Mouse (Mus musculus): ENCODE data around the gene Dscaml1. TPM values are rescaled to one million over a fixed set of nuclear protein-coding genes. Genes with fewer than 3 reads are reported as not detected.

Gene Dscaml1
- polyA plus RNA-seq (2015; fragmentation: Nextera tagmentation; extraction: Ambion mirVana) = 22.3 and 23.5 TPM in 2 replicates

DNA sequence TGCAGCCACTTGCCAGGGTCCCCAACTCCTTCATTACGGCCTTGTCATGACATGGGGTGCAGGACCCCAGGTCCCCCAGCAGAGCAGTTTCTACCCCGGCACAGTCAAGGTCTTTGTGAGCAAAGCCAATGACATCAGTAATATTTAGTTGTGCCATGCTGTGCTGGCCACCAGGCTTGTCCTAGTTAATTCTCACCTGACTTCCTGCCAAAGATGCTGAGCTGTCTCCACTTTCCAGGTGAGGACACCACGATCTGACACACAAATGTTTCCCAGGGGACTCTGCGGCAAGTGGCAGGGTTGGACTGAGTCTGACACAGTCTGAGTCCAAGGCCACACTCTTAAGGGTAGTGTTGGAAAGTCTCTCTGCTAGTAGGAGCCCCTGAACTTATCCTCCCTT, at the start of gene Dscaml1:
Gene Dscaml1 (plus strand): TSS at position 173 of the 400 bp plus-strand sequence.
- no peak within 1 kb of the TSS for H3K4me3 ChIP-seq
- no peak within 1 kb of the TSS for H3K9ac ChIP-seq (replicated peaks)

DNA sequence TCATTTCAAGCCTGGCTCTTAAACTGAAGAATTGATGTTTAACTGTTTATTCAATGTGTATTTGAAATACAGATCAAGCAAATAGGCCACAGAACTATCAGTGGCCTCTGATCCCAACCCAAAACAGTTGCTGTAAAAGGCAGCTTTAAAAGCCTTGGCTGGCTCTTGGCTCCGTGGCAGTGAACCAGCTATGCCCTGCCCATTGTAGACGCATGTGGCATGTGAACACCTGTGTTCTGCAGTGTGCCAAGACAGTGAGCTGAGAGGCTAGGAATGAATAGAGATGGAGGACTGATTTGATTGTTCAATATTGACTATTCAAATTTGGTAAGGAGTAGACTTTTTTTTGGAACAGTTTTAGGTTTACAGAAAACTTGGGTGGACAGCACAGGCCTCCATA, 49.5 kb upstream of the Dscaml1 start:
- H3K9me3 ChIP-seq = no peaks in the 10 kb centered on the region
- H3K9ac ChIP-seq (replicated peaks) = no peak overlapping the region
- no peak overlapping the region for H3K4me3 ChIP-seq
- no peak for ATAC-seq (replicated peaks)
- WGBS = 61% methylated on average over 2 of the region's 2 CpGs
- no peaks in the 10 kb centered on the region for H3K36me3 ChIP-seq
- H3K27ac ChIP-seq (replicated peaks) = no peak overlapping the region
- no peaks in the 10 kb centered on the region for H3K27me3 ChIP-seq
- no peak overlapping the region for H3K4me2 ChIP-seq (replicated peaks)
- H3K4me1 ChIP-seq = peaks cover 71% of the 10 kb centered on the region

More for the DNA sequence above, at the start of gene Dscaml1:
- no peaks in the 10 kb centered on the region for H3K36me3 ChIP-seq
- H3K4me1 ChIP-seq = peaks cover 15% of the 10 kb centered on the region
- H3K4me2 ChIP-seq (replicated peaks) = no peak within 1 kb of the TSS
- no peak for ATAC-seq (replicated peaks)
- no peak within 1 kb of the TSS for H3K27ac ChIP-seq (replicated peaks)
- 83% methylated on average over 4 of the region's 4 CpGs for WGBS
- no peaks in the 10 kb centered on the region for H3K9me3 ChIP-seq
- 0 out of 2 replicates have a peak, but pooled peaks cover 9% of the 10 kb centered on the region for H3K27me3 ChIP-seq

DNA sequence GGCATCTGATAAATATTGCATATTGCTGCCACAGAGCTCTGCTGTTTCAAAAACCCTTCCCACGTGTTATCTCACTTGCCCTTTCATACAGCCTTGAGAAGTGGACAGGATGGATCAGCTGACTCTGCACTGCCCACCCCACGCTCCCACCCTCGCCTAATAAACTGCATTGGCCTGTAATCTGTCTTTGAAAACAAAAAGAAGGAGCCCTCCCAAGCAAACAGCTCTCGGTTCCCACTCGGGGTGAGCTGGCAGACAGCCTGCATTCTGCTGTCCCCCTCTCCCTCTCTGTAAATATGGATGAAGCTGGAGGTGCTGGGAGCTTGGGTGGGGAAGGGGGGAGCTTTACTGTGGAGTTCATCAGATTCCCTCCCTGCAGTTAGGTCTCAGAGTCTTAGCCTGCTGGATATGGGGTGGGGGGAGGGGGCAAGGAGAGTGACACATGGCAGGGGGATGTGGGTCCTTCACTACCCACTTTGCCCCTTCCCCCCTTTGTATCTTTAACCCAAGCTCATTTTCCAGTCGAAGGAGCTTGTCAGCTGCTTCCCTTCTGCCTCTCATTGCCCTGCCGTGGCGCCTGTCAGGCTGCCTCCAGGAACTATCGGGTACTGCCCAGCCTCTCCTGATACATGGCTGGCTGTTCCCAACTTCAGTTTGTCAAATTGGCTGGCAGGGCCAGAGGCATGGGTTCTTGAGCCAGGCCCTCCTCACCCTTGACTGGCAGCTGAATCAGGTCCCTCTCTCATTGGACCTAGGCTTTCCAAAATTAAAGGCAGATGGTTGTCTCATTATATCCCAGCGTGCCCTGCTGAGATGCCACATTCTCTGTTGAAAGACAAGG, 45.8 kb upstream of the Dscaml1 start:
- H3K4me3 ChIP-seq = no peak overlapping the region
- peaks cover 60% of the 10 kb centered on the region for H3K4me1 ChIP-seq
- H3K36me3 ChIP-seq = no peaks in the 10 kb centered on the region
- no peak overlapping the region for H3K4me2 ChIP-seq (replicated peaks)
- H3K9me3 ChIP-seq = no peaks in the 10 kb centered on the region
- ATAC-seq (replicated peaks) = peak; percentile 76
- no peak overlapping the region for H3K9ac ChIP-seq (replicated peaks)
- WGBS = 18% methylated on average over 10 of the region's 10 CpGs
- no peaks in the 10 kb centered on the region for H3K27me3 ChIP-seq
- peak overlapping the region; percentile 82 for H3K27ac ChIP-seq (replicated peaks)

DNA sequence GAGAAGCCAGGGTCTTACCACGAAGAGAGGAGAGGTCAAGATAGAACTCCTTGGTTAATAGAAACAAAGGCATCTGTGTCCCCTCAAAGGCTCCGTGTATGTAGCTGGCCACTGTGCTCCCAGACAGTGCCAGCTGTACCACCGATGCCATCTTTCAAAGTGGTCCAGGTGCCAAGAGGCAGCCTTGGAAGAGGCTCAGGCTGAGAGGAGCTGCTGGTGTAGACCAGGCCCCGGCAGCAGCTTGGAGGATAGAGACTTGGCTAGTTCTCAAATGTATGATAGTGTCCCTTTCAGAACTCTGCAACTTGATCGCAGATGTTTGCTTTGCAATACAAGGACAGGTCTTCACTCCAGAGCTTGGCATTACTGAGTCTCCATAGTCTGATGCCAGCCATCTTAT, 44.1 kb upstream of the Dscaml1 start:
- Histone ChIP-seq H3K4me3 (no peak overlapping the region), H3K36me3 (no peaks in the 10 kb centered on the region), H3K9me3 (no peaks in the 10 kb centered on the region), H3K27ac (replicated peaks) (peak overlapping the region; percentile 82), H3K27me3 (no peaks in the 10 kb centered on the region), H3K4me2 (replicated peaks) (no peak overlapping the region), H3K4me1 (peaks cover 43% of the 10 kb centered on the region), H3K9ac (replicated peaks) (no peak overlapping the region)
- no peak for ATAC-seq (replicated peaks)
- WGBS = 71% methylated on average over 5 of the region's 5 CpGs

DNA sequence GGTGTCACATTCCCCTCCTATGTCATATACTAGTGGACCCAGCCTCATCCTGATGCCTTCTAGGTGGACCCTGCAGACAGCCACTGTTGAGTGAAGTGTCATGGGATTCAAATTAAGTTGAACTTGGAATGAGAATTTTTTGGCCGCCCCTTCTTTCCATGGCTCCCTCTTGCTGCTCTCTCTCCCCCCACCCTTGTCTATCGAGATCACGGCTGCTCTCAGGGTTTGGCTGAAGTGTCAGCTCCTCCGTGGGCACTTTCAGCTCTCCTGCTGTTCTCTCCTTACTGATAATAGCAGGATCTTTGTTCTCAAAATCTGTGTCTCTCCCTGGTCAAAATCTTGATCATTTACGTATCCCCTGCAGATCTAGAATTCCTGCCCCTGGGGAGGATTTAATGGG, 43.6 kb upstream of the Dscaml1 start:
- Histone ChIP-seq H3K4me2 (replicated peaks) (no peak overlapping the region), H3K27ac (replicated peaks) (peak overlapping the region; percentile 82; the same call in 1 of the 2 replicates), H3K36me3 (no peaks in the 10 kb centered on the region), H3K4me1 (peaks cover 42% of the 10 kb centered on the region), H3K27me3 (no peaks in the 10 kb centered on the region), H3K9ac (replicated peaks) (no peak overlapping the region), H3K4me3 (no peak overlapping the region), H3K9me3 (no peaks in the 10 kb centered on the region)
- ATAC-seq (replicated peaks) = no peak
- 66% methylated on average over 5 of the region's 5 CpGs for WGBS

DNA sequence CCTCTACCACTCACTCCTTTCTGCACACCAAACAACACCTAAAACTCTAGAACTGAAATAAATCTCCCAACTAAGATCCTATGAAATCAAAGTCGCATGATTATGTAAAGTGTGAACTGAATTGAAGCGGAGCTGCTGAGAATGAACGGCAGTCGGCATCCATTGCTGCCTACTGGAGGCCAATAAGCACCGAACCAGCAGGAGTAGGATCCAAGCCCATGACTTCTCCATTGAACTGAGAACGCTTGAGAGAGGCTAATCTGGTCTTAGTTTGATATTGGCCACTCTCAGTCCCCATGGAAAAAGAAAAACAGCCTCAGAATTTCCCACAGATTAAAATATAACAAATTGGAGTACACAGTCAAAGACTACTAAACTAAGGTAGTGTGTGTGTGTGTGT, 42.5 kb upstream of the Dscaml1 start:
- Histone ChIP-seq H3K27me3 (no peaks in the 10 kb centered on the region), H3K9ac (replicated peaks) (no peak overlapping the region), H3K4me2 (replicated peaks) (no peak overlapping the region), H3K4me1 (peaks cover 35% of the 10 kb centered on the region), H3K4me3 (no peak overlapping the region), H3K27ac (replicated peaks) (no peak overlapping the region), H3K9me3 (no peaks in the 10 kb centered on the region), H3K36me3 (no peaks in the 10 kb centered on the region)
- no peak for ATAC-seq (replicated peaks)
- 89% methylated on average over 6 of the region's 6 CpGs for WGBS

DNA sequence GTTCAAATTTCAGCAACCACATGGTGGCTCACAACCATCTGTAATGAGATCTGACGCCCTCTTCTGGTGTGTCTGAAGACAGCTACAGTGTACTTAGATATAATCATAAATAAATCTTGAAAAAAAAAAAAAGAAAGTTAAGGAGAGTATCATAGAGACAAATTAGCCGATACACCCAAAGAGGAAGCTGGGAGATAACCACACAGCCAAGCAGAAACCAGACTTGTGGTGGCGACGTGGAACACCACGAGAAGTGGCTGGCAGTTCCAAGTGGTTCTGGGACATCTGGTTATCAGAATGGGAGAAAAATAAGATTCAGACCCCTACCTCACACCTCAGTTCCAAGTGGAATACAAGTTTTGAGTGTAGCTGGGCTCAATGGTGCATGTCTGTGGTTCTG, 39.7 kb upstream of the Dscaml1 start:
- no peaks in the 10 kb centered on the region for H3K9me3 ChIP-seq
- no peak overlapping the region for H3K27ac ChIP-seq (replicated peaks)
- peaks cover 3% of the 10 kb centered on the region; the same call in 1 of the 2 replicates for H3K36me3 ChIP-seq
- H3K27me3 ChIP-seq = no peaks in the 10 kb centered on the region
- no peak overlapping the region for H3K9ac ChIP-seq (replicated peaks)
- H3K4me1 ChIP-seq = peaks cover 14% of the 10 kb centered on the region
- no peak overlapping the region for H3K4me3 ChIP-seq
- no peak overlapping the region for H3K4me2 ChIP-seq (replicated peaks)
- WGBS = 89% methylated on average over 5 of the region's 5 CpGs
- ATAC-seq (replicated peaks) = no peak

DNA sequence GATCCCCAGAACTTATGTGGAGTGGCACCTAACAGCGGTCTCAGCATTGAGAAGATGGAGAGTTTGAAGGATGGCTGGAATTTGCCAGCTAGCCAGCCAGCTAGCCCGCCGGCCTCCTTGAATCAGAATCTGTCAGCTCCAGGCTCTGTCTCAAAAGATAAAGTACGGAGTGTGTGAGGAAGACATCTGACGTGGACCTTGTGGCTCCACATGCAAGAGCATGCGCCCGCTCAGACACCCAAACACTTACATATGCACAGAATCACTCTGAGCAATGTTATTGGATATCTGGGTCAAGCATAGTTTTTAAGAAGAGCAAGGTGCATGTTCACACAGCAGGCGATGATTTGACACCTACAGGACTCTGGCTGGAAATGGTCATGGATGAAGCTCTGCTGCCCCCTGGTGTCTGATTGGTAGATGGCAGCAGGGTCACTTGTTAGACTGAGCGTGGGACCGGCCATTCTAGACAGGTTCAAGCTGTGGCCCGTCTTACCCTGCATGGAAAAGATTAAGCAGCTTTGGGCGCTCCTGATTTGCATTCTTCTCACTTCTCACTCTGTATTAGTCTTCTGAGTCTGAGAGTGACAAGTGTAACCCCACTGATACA, 37.9 kb upstream of the Dscaml1 start:
- Histone ChIP-seq H3K4me2 (replicated peaks) (no peak overlapping the region), H3K27ac (replicated peaks) (no peak overlapping the region), H3K4me1 (no peaks in the 10 kb centered on the region), H3K27me3 (no peaks in the 10 kb centered on the region), H3K4me3 (no peak overlapping the region), H3K36me3 (peaks cover 14% of the 10 kb centered on the region), H3K9me3 (no peaks in the 10 kb centered on the region), H3K9ac (replicated peaks) (no peak overlapping the region)
- peak; percentile 64 for ATAC-seq (replicated peaks)
- WGBS = 43% methylated on average over 12 of the region's 12 CpGs

DNA sequence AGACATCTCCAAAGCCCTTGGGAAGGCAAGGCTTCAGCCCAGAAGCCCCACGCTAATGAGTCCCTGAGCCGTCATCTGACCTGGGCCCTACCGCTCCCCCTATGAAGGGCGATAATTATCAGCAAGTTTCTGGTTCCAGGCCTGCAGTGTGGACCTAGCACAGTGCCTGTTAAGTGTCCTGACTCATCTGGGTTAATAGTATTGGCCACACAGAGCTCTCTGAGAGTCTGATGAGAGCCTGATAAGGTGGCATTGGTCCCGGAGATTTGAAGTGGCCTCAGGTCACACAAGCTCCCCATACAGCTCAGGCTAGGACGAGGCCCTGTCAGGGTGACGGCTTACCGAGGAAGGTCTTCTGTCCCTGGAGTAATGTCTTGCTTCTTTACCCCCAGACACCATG, 36.8 kb upstream of the Dscaml1 start:
- 88% methylated on average over 8 of the region's 8 CpGs for WGBS
- Histone ChIP-seq H3K36me3 (peaks cover 25% of the 10 kb centered on the region), H3K4me1 (no peaks in the 10 kb centered on the region), H3K9ac (replicated peaks) (no peak overlapping the region), H3K4me2 (replicated peaks) (no peak overlapping the region), H3K9me3 (no peaks in the 10 kb centered on the region), H3K27ac (replicated peaks) (no peak overlapping the region), H3K4me3 (no peak overlapping the region), H3K27me3 (no peaks in the 10 kb centered on the region)
- ATAC-seq (replicated peaks) = no peak

DNA sequence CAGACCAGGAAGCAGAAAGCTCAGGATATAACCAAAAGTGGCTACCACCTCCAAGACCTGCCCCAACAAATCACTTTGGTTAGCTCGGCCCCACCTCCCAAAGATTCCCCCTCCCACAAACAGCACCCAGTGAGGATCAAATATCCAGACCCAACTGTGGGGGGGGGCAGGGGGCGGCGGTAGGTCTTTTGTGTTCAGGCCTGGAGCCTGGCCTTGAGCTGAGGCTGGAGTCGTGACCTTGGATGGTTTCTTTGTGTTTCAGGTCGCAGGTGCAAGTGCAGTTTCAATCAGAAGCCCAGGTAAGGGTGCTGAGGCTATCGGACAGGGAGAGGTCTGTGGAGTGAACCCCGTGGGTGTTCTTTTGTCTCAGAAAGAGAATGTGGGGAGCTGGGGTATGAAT, 35.1 kb upstream of the Dscaml1 start:
- Histone ChIP-seq H3K27ac (replicated peaks) (no peak overlapping the region), H3K27me3 (no peaks in the 10 kb centered on the region), H3K36me3 (peaks cover 29% of the 10 kb centered on the region), H3K9me3 (no peaks in the 10 kb centered on the region), H3K9ac (replicated peaks) (no peak overlapping the region), H3K4me2 (replicated peaks) (no peak overlapping the region), H3K4me1 (no peaks in the 10 kb centered on the region), H3K4me3 (no peak overlapping the region)
- ATAC-seq (replicated peaks) = no peak
- WGBS = 82% methylated on average over 7 of the region's 7 CpGs

DNA sequence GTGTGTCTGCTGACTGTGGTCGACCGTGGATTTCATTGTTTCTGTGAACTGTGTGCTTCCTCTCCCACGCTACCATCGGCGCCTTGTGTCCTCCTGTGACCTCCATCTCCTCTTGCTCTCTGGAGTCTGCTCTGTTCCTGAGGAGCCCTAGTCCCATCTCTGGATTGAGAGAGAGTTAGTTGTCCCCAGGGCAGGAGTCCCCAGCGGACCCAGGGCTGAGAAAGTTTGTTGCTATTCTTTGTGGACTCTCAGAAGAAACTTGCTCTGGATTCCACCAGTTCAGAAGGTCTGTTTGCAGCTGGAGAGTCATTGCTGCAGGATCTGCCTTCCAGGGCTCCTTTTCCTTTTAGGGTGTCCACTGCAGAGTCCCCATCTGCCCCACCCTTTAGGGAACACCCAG, 31.2 kb upstream of the Dscaml1 start:
- no peak for ATAC-seq (replicated peaks)
- no peak overlapping the region for H3K4me2 ChIP-seq (replicated peaks)
- H3K27ac ChIP-seq (replicated peaks) = no peak overlapping the region
- no peak overlapping the region for H3K9ac ChIP-seq (replicated peaks)
- no peaks in the 10 kb centered on the region for H3K9me3 ChIP-seq
- H3K36me3 ChIP-seq = peaks cover 33% of the 10 kb centered on the region
- no peak overlapping the region for H3K4me3 ChIP-seq
- WGBS = 95% methylated on average over 6 of the region's 6 CpGs
- no peaks in the 10 kb centered on the region for H3K4me1 ChIP-seq
- no peaks in the 10 kb centered on the region for H3K27me3 ChIP-seq

DNA sequence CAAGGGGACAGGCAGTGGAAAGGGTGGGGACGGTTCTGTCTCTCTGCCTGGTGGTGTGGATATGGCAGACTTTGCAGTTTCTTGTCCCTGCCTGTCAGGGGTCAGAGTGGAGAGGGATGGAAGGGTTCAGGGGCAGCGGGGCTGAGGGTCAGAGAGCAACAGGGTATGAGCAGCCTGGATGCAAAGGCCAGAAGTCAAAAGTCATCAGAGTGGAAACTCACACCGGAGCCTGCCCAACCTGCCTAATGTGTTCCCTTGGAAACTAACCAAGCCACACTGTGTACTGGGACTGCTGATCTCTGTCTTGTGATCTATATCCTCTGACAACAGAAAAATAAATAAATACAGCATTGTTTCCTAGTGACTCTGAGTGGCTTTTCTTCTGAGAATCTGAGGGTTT, 30.6 kb upstream of the Dscaml1 start:
- Histone ChIP-seq H3K4me3 (no peak overlapping the region), H3K36me3 (peaks cover 31% of the 10 kb centered on the region), H3K4me2 (replicated peaks) (no peak overlapping the region), H3K4me1 (no peaks in the 10 kb centered on the region), H3K27me3 (no peaks in the 10 kb centered on the region), H3K27ac (replicated peaks) (no peak overlapping the region), H3K9ac (replicated peaks) (no peak overlapping the region), H3K9me3 (no peaks in the 10 kb centered on the region)
- WGBS = 80% methylated on average over 3 of the region's 3 CpGs
- ATAC-seq (replicated peaks) = no peak
